Mouse (Mus musculus) embryonic fibroblast, embryonic 13.5 days (primary cell): ENCODE results near the gene Cse1l.

Experiments
- CTCF ChIP-seq: IDR thresholded peaks from 2 replicates; pipeline ENCODE4 v1.5.1; 2011; ENCODE audit warnings: mild to moderate bottlenecking, control low read depth, low read length, moderate library complexity, borderline replicate concordance; ENCODE audit not compliant: insufficient read depth
- POLR2A ChIP-seq: IDR thresholded peaks from 2 replicates; pipeline ENCODE4 v1.6.1; 2011; ENCODE audit warnings: low read depth, mild to moderate bottlenecking, control low read depth, low read length, moderate library complexity

- TF ChIP-seq CTCF (no peak), POLR2A (peak; percentile 89)
Observed at GRCm38 (mm10) chr2:166905711-166906522, at the start of gene Cse1l.
